Mouse (Mus musculus): ENCODE data around the gene Gm4922.

The Gm4922 gene

DNA sequence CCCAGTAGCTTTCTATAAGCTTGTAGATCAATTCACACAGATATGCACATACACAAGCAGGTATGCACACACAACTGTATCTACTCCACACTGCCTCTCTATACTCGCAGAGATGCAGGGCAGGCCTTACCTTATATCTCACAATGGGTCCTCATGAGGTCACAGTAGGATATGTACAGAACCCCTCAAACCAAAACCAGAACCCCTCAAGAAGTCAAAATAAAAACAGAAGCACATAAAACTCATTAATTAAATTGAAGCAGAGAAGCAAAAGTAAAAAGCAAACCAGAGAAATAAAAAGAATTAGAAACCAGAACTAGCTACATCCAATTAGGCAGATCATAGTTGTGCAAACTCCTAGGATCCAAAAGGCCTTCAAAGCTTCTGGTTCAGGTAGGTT lies at the start of gene Gm4922:
TSS of gene Gm4922 (minus strand) at position 101 of the 400 bp plus-strand sequence.
- ATAC-seq (ENCODE audit: low TSS enrichment): no peak

- ATAC-seq (ENCODE audit: low TSS enrichment): 0 out of 2 replicates have a peak, but pooled peaks have one; percentile 59
Observed at GRCm38 (mm10) chr10:18835684-18836479, 49.3 kb upstream of the Gm4922 start.

DNA sequence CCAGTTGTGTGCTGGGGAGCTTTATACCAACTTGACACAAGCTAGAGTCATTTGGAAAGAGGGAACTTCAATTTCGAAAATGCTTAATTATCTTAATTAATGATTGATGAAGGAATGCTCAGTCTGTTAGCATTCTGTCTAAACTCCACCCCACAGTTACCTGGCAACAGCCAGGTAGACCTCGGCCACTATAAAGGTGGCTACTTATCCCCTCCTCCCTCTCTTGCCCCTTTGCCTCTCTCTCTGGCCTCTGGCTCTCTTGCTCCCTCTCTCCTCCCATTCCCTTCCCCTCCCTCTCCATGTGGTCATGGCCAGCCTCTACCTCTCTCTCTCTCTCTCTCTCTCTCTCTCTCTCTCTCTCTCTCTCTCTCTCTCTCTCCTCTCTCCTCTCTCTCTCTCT lies 47.8 kb upstream of the Gm4922 start:
- no peak for ATAC-seq (ENCODE audit: low TSS enrichment)

DNA sequence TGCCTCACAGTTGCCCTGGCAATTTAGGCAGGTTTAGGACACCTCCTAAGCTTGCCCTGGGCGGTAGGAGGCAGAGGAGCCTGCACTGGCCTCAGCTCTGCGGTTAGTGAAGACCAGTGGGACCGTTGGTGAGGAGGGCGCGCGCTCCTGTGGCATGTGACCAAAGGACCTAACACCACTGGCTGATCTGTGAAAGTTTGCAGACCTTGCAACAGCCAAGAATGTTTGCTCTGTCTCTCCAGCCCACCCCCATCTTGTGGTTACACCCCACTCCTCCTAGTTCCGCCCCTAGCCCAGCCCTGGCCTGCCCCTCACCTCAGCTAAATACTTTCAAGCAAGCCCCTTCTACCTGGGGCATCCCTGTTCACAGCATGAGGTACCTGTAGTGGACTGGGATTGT lies 45.2 kb upstream of the Gm4922 start:
- ATAC-seq (ENCODE audit: low TSS enrichment): no peak

DNA sequence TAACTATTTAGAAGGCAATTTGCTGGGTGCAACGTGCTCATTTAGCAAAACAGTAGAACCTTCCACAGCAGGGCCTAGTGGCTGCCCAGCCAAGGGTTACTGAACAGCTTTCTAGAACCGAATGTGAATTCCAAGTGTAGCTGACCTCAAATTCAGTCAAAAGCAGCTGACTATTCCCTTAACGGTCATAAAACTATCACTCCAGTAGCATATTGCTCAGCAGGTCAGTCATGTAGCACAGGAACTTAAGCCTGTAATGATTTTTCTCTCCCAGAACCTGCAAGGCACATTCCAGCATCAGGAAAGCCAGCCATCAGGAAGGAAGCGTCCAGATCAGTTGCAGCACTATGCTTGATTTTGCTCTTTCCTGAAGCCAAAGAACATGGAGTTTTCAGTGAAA lies 43.8 kb upstream of the Gm4922 start:
- no peak for ATAC-seq (ENCODE audit: low TSS enrichment)

DNA sequence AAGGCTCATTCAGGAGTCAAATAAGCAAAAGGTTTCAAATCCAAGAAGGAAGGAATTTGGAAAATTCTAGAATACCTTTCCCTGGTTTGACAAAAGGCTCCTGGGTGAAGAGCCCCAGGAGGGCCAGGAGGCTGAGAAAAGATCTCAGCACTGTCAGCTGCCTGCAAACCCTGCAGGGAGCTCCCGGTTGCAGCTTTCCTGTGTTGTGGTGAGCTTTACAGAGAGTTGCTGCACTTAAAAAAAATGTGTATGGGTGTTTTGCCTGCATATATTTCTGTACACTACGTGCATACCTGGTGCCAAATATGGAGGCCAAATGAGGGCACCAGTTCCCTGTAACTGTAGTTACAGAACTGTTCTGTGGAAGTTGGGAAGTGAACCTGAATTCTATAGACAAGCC lies 41.3 kb upstream of the Gm4922 start:
- peak; percentile 31; the same call in 1 of the 2 replicates for ATAC-seq (ENCODE audit: low TSS enrichment)

DNA sequence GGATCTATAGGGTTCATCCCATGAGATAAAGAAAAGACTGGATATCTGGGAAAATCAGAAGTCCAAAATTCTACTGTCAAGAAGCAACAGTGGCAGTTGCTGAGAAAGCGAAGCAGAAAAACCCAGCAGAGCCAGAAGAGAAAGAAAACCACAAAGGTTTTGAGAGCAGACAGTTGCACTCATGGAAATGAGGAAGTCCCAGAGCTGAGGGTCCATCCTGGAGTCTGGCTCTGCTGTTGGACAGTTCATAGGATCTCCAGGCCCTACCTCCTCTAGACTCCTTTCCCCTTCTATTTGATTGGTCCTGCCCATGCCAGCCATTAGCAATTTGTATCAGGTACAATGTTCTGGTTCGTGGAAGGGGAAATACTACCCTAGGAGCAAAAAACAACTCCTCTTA lies 39.5 kb upstream of the Gm4922 start:
- ATAC-seq (ENCODE audit: low TSS enrichment): no peak

DNA sequence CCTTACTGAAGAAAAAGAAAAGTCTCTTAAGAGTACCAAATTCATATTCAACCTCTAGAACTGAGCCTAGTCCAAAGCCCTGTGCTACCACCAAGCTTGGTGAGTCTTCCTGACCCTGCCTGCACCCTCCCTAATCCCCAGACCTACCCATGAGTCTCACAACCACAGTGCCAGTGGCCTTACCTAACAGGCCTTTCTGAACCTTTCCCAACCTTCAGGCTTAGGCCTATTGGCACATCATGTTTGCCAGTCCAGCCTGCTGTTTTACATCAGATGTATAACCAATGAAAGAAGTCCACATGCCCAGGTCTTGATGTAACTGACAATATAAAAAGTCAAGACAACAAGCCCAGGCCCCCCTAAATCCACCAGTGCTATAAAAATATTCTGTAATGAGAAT lies 38.5 kb upstream of the Gm4922 start:
- no peak for ATAC-seq (ENCODE audit: low TSS enrichment)

GRCm38 (mm10) chr10:18816560-18816959 lies 30.0 kb upstream of the Gm4922 start:
- ATAC-seq (ENCODE audit: low TSS enrichment): peak; percentile 64

DNA sequence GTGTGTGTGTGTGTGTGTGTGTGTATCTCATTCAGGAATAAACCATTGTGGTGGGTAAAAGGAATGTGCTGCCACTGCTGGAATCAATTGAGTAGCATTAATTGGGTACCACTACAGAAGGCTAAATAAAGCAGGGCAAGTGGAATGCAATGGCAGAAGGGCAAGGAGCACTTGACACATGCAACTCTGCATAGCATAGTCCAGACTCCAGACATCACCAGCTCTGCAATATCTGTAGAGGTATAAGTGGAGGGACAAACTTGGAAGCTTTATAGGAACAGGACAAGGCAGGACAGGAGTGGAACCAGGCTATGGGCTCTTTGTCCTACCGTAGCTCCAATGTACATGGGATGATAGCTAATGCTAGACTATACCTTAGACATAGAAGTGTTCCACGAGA lies 25.2 kb upstream of the Gm4922 start:
- no peak for ATAC-seq (ENCODE audit: low TSS enrichment)

DNA sequence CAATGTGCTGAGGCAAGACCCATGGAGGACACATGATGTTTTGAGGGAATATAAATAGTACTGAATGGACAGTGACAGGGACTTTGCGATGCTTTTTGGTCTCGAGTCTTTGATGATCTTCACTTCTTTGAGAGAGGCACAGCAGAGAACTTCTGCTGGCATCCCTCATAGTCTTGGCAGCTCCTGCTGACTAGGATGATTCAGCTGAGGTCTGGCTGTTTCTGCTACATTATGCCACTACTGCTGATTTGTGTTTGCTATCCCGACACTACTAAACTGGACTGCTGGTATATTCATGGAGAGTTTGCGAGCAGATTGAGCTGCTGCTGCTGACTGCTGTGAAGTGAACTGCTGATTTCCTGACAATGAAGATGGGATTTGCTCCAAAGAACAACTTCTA lies 3.5 kb upstream of the Gm4922 start:
- ATAC-seq (ENCODE audit: low TSS enrichment): peak; percentile 95

GRCm38 (mm10) chr10:18788601-18789000 lies 2.0 kb upstream of the Gm4922 start:
- no peak for ATAC-seq (ENCODE audit: low TSS enrichment)

GRCm38 (mm10) chr10:18777546-18777945 lies 9.0 kb downstream of the Gm4922 start:
- no peak for ATAC-seq (ENCODE audit: low TSS enrichment)

DNA sequence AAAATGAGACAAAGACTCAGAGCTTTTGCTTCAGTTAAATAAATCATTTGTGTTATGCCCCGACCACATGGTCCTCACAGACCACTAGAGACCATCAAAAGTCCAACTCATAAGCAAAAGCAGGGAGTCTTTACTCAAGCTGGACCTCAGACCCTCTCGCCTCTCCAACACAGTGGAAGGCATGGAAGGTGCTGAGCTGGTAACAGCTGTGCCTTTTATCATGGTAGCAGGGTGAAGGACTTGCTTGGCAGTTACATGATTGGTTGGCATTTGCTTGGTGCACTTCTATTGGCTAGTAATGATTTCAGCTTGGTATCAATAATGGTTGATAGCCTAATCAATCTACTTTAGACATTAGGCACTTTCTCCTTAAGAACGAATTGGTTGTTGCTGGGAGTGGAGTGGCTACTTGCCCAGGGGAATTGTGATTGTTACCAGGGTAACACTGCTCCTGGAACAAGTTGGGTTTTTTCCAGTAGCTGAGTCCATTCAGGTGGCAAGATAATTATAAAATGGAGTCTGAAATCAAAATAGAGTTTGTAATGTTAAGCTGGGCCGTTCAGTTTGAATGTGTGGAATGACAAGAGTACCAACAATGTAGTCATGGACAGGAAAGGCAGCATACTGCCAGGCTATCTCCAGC lies 13.9 kb downstream of the Gm4922 start:
- no peak for ATAC-seq (ENCODE audit: low TSS enrichment)

- ATAC-seq (ENCODE audit: low TSS enrichment): no peak
Observed at GRCm38 (mm10) chr10:18769909-18770308, 16.7 kb downstream of the Gm4922 start.

GRCm38 (mm10) chr10:18760241-18760640 lies 26.4 kb downstream of the Gm4922 start:
- no peak for ATAC-seq (ENCODE audit: low TSS enrichment)

GRCm38 (mm10) chr10:18750057-18750456 lies 36.5 kb downstream of the Gm4922 start:
- no peak for ATAC-seq (ENCODE audit: low TSS enrichment)

DNA sequence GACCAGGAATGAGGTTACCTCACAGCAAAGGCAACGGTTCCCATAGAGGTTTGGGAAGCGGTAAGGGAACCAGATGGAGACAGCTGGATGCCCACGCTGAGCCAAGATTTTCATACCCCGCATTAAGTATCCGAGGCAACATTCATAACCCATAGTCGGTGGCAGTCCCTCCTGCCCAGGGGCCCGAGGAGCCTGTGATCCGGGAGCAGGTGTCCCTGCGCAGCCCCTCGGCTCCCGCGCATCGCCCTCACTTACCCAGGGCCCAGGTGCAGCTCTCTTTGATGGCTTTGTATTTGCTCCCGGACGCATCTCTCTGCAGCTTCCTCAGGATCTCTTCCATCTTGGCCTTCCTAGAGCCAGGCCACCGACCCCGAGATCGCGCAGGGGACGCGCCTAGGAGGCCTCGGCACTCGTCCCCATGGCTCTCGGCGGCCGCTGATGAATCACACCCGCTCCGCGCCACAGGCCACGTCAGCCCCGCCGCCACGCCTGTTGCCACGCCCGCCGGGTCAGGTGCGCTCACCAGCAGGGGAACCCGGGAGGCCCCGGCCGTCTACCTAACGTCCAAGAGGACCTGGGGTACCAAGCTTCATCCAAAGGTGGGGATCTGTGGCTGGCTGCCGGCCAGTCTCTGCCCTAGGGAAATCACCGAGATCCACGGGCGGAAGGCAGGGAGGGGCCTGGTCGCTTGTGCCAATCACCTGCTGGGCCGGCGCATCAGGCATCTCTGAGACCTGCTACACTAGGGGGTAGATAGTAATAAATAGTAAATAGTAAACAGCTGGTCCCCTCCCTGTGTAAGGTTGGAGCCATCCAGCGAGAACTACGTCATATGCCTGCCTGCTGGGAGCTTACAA lies 43.1 kb downstream of the Gm4922 start, which contains the start of gene Arfgef3:
TSS of gene Arfgef3 (minus strand) at position 664 of the 857 bp plus-strand sequence.
- ATAC-seq (ENCODE audit: low TSS enrichment): peak; percentile 93

GRCm38 (mm10) chr10:18742086-18742485 lies 44.5 kb downstream of the Gm4922 start:
- peak; percentile 17; the same call in 1 of the 2 replicates for ATAC-seq (ENCODE audit: low TSS enrichment)

DNA sequence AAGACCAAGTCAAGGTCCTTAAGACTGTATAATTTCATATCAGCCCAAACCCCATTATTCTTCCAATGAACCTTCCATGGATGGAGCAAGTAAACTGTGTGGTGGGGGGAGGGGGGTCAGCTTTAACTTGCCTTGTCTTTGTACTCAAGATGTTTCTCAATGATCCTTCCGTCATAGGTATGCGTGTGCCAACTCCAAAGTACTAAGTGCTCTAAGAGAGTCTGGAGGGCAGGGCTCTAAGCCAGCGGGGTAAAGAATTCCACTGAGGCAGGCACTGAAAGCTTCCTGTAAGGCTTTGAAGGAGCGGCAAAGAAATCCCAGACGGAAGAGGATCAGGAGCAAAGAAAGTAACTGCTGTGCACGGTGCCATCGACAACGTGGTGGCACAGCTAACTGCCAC lies 45.6 kb downstream of the Gm4922 start:
- ATAC-seq (ENCODE audit: low TSS enrichment): no peak

All from frontal cortex, adult (tissue).